Mouse (Mus musculus): Measurements from ENCODE around the gene Rnf115. TPM values are rescaled to one million over a fixed set of nuclear protein-coding genes. Genes with fewer than 3 reads are reported as not detected.
"Not testable (repeated sequence)": the region's sequence is repeated elsewhere in the genome, so short reads cannot be mapped to it uniquely, and the experiment has no call there.

The Rnf115 gene
- polyA plus RNA-seq (2014; fragmentation: Nextera tagmentation; extraction: Ambion mirVana) = 44.6 and 47.2 TPM in 2 replicates

GRCm38 (mm10) chr3:96727343-96727827 is at the start of gene Rnf115, which contains the start of gene Polr3c:
Gene Rnf115, plus strand, starts transcription at chr3:96727664.
Gene Polr3c, minus strand, starts transcription at chr3:96727628.
- Histone ChIP-seq H3K4me3 (ENCODE audit: low read depth, low read length) (peak within 1 kb of the TSS; percentile 86), H3K9ac (ENCODE audit: low read length) (peak within 1 kb of the TSS; percentile 83), H3K27ac (ENCODE audit: low read depth) (peak within 1 kb of the TSS; percentile 73), H3K4me2 (ENCODE audit: low read length) (peak within 1 kb of the TSS; percentile 81), H3K4me1 (replicated peaks; ENCODE audit: control insufficient read depth, insufficient read depth, low read length) (peaks cover 23% of the 10 kb centered on the region), H3K9me3 (ENCODE audit: control insufficient read depth, low read length) (no peaks in the 10 kb centered on the region), H3K27me3 (replicated peaks; ENCODE audit: control insufficient read depth, insufficient read depth, low read length) (no peaks in the 10 kb centered on the region), H3K36me3 (ENCODE audit: control insufficient read depth, insufficient read depth, low read length) (peaks cover 19% of the 10 kb centered on the region)
- peak; percentile 98 for ATAC-seq (replicated peaks; ENCODE audit: low FRiP score, low TSS enrichment, low read depth)
- under 1% methylated on average over 38 of the region's 52 CpGs for WGBS
- peak; percentile 99 for DNase-seq (ENCODE audit: low spot score)

GRCm38 (mm10) chr3:96678456-96678855 is 49.0 kb upstream of the Rnf115 start:
- Histone ChIP-seq H3K9ac (ENCODE audit: low read length) (no peak overlapping the region), H3K27me3 (replicated peaks; ENCODE audit: control insufficient read depth, insufficient read depth, low read length) (no peaks in the 10 kb centered on the region), H3K27ac (ENCODE audit: low read depth) (no peak overlapping the region), H3K36me3 (ENCODE audit: control insufficient read depth, insufficient read depth, low read length) (no peaks in the 10 kb centered on the region), H3K9me3 (ENCODE audit: control insufficient read depth, low read length) (no peaks in the 10 kb centered on the region), H3K4me3 (ENCODE audit: low read depth, low read length) (no peak overlapping the region), H3K4me1 (replicated peaks; ENCODE audit: control insufficient read depth, insufficient read depth, low read length) (peaks cover 11% of the 10 kb centered on the region; the same call in 1 of the 2 replicates), H3K4me2 (ENCODE audit: low read length) (no peak overlapping the region)
- ATAC-seq (replicated peaks; ENCODE audit: low FRiP score, low TSS enrichment, low read depth) (no peak), DNase-seq (ENCODE audit: low spot score) (no peak)
- WGBS = 62% methylated on average over 7 of the region's 7 CpGs

DNA sequence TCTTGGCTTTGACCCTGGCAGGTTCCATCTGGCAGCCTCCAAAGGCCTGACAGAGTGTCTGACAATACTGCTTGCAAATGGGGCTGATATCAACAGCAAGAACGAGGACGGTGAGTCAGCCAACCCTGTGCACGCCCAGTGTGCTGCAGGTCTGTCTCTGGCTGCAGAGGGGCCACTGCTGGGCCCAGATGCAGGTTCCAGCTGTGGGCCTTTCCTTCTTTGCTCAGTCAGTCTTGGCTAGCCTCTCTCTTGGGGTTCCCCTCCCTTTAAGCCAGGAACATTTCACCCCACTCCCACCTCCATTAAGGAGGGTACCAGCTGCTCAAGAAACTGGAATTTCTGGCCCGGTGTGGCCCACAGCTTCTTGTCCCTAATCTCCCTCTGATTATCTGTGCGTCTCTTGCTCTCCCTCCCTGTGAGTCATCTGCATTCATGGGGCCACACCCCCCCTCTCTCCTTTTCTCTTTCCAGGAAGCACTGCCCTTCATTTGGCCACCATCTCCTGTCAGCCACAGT is 48.2 kb upstream of the Rnf115 start:
- no peak overlapping the region for H3K27ac ChIP-seq (ENCODE audit: low read depth)
- H3K4me3 ChIP-seq (ENCODE audit: low read depth, low read length) = no peak overlapping the region
- H3K27me3 ChIP-seq (replicated peaks; ENCODE audit: control insufficient read depth, insufficient read depth, low read length) = 0 out of 2 replicates have a peak, but pooled peaks cover 2% of the 10 kb centered on the region
- WGBS = 22% methylated on average over 5 of the region's 5 CpGs
- no peaks in the 10 kb centered on the region for H3K36me3 ChIP-seq (ENCODE audit: control insufficient read depth, insufficient read depth, low read length)
- ATAC-seq (replicated peaks; ENCODE audit: low FRiP score, low TSS enrichment, low read depth) (peak; percentile 60; the same call in 1 of the 2 replicates), DNase-seq (ENCODE audit: low spot score) (no peak)
- H3K9ac ChIP-seq (ENCODE audit: low read length) = no peak overlapping the region
- H3K9me3 ChIP-seq (ENCODE audit: control insufficient read depth, low read length) = no peaks in the 10 kb centered on the region
- peaks cover 10% of the 10 kb centered on the region; the same call in 1 of the 2 replicates for H3K4me1 ChIP-seq (replicated peaks; ENCODE audit: control insufficient read depth, insufficient read depth, low read length)
- H3K4me2 ChIP-seq (ENCODE audit: low read length) = no peak overlapping the region

GRCm38 (mm10) chr3:96680269-96680956 is 47.1 kb upstream of the Rnf115 start:
- H3K36me3 ChIP-seq (ENCODE audit: control insufficient read depth, insufficient read depth, low read length) = no peaks in the 10 kb centered on the region
- H3K4me3 ChIP-seq (ENCODE audit: low read depth, low read length) = no peak overlapping the region
- 0 out of 2 replicates have a peak, but pooled peaks cover 8% of the 10 kb centered on the region for H3K27me3 ChIP-seq (replicated peaks; ENCODE audit: control insufficient read depth, insufficient read depth, low read length)
- no peak overlapping the region for H3K27ac ChIP-seq (ENCODE audit: low read depth)
- H3K9ac ChIP-seq (ENCODE audit: low read length) = no peak overlapping the region
- 22% methylated on average over 12 of the region's 12 CpGs for WGBS
- H3K9me3 ChIP-seq (ENCODE audit: control insufficient read depth, low read length) = no peaks in the 10 kb centered on the region
- H3K4me1 ChIP-seq (replicated peaks; ENCODE audit: control insufficient read depth, insufficient read depth, low read length) = peaks cover 4% of the 10 kb centered on the region; the same call in 1 of the 2 replicates
- no peak for DNase-seq (ENCODE audit: low spot score)
- no peak overlapping the region for H3K4me2 ChIP-seq (ENCODE audit: low read length)
- no peak for ATAC-seq (replicated peaks; ENCODE audit: low FRiP score, low TSS enrichment, low read depth)

DNA sequence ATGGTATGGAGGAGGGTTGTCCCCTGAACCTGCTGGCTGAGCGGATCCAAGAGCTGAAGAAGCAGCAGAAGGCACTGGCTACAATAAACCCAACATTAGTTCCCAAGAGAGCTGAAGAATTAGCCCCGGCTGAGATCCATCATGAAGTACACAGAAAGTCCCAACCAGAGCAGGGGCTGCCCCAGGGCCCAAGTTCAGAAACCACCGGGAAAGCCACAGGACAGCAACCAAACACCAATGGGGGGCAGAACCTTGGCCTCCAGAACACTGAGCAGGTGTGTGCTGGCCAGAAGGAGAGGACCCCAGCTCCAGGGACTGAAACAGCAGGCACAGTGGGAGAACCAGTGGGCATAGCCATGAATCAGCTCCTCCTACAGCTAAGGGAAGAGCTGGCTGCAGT is 44.0 kb upstream of the Rnf115 start:
- ATAC-seq (replicated peaks; ENCODE audit: low FRiP score, low TSS enrichment, low read depth) = no peak
- no peaks in the 10 kb centered on the region for H3K9me3 ChIP-seq (ENCODE audit: control insufficient read depth, low read length)
- no peaks in the 10 kb centered on the region for H3K36me3 ChIP-seq (ENCODE audit: control insufficient read depth, insufficient read depth, low read length)
- H3K4me1 ChIP-seq (replicated peaks; ENCODE audit: control insufficient read depth, insufficient read depth, low read length) = no peaks in the 10 kb centered on the region
- H3K27me3 ChIP-seq (replicated peaks; ENCODE audit: control insufficient read depth, insufficient read depth, low read length) = 0 out of 2 replicates have a peak, but pooled peaks cover 14% of the 10 kb centered on the region
- no peak overlapping the region for H3K4me2 ChIP-seq (ENCODE audit: low read length)
- H3K9ac ChIP-seq (ENCODE audit: low read length) = no peak overlapping the region
- no peak overlapping the region for H3K27ac ChIP-seq (ENCODE audit: low read depth)
- DNase-seq (ENCODE audit: low spot score) = no peak
- H3K4me3 ChIP-seq (ENCODE audit: low read depth, low read length) = no peak overlapping the region
- 83% methylated on average over 3 of the region's 3 CpGs for WGBS

- WGBS = 44% methylated on average over 17 of the region's 17 CpGs
- Histone ChIP-seq H3K4me3 (ENCODE audit: low read depth, low read length) (peak overlapping the region; percentile 18), H3K27ac (ENCODE audit: low read depth) (no peak overlapping the region), H3K9ac (ENCODE audit: low read length) (peak overlapping the region; percentile 4; the same call in 1 of the 2 replicates), H3K4me1 (replicated peaks; ENCODE audit: control insufficient read depth, insufficient read depth, low read length) (no peaks in the 10 kb centered on the region), H3K9me3 (ENCODE audit: control insufficient read depth, low read length) (no peaks in the 10 kb centered on the region), H3K4me2 (ENCODE audit: low read length) (peak overlapping the region; percentile 46), H3K27me3 (replicated peaks; ENCODE audit: control insufficient read depth, insufficient read depth, low read length) (0 out of 2 replicates have a peak, but pooled peaks cover 14% of the 10 kb centered on the region), H3K36me3 (ENCODE audit: control insufficient read depth, insufficient read depth, low read length) (no peaks in the 10 kb centered on the region)
- DNase-seq (ENCODE audit: low spot score) = no peak
- ATAC-seq (replicated peaks; ENCODE audit: low FRiP score, low TSS enrichment, low read depth) = no peak
Observed at GRCm38 (mm10) chr3:96684151-96684821, 43.2 kb upstream of the Rnf115 start.

DNA sequence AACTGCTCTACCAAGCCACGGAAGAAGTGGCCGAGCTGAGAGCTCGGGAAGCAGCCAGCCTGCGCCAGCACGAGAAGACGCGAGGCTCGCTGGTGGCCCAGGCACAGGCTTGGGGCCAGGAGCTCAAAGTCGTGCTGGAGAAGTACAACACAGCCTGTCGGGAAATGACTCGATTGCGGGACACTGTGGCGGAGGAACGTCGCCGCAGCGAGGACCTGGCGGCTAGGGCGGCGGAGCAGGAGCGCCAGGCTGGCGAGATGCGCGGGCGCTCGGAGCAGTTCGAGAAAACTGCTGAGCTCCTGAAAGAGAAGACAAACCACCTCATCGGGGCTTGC is 42.7 kb upstream of the Rnf115 start:
- no peak for DNase-seq (ENCODE audit: low spot score)
- Histone ChIP-seq H3K27me3 (replicated peaks; ENCODE audit: control insufficient read depth, insufficient read depth, low read length) (0 out of 2 replicates have a peak, but pooled peaks cover 14% of the 10 kb centered on the region), H3K9me3 (ENCODE audit: control insufficient read depth, low read length) (no peaks in the 10 kb centered on the region), H3K9ac (ENCODE audit: low read length) (peak overlapping the region; percentile 4; the same call in 1 of the 2 replicates), H3K4me1 (replicated peaks; ENCODE audit: control insufficient read depth, insufficient read depth, low read length) (no peaks in the 10 kb centered on the region), H3K27ac (ENCODE audit: low read depth) (no peak overlapping the region), H3K4me2 (ENCODE audit: low read length) (peak overlapping the region; percentile 46), H3K36me3 (ENCODE audit: control insufficient read depth, insufficient read depth, low read length) (no peaks in the 10 kb centered on the region), H3K4me3 (ENCODE audit: low read depth, low read length) (peak overlapping the region; percentile 18)
- 23% methylated on average over 28 of the region's 28 CpGs for WGBS
- ATAC-seq (replicated peaks; ENCODE audit: low FRiP score, low TSS enrichment, low read depth) = no peak

DNA sequence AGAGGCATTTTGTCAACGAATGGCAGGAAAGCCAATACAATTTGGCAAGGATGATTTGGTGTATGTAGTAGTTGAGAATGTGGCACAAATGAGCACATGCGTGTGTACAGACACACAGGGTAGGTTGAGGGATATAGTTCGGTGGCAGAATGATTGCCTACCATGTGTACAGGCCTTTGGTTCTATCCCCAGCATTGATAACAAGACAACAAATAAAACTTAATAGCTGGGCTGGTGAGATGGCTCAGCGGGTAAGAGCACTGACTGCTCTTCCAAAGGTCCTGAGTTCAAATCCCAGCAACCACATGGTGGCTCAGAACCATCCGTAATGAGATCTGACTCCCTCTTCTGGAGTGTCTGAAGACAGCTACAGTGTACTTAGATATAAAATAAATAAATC is 41.4 kb upstream of the Rnf115 start:
- H3K27ac ChIP-seq (ENCODE audit: low read depth); H3K4me2 ChIP-seq (ENCODE audit: low read length); H3K9ac ChIP-seq (ENCODE audit: low read length); ATAC-seq (replicated peaks; ENCODE audit: low FRiP score, low TSS enrichment, low read depth); H3K4me1 ChIP-seq (replicated peaks; ENCODE audit: control insufficient read depth, insufficient read depth, low read length); H3K36me3 ChIP-seq (ENCODE audit: control insufficient read depth, insufficient read depth, low read length); DNase-seq (ENCODE audit: low spot score); H3K4me3 ChIP-seq (ENCODE audit: low read depth, low read length); H3K9me3 ChIP-seq (ENCODE audit: control insufficient read depth, low read length): not testable (repeated sequence)
- 89% methylated on average over 5 of the region's 5 CpGs for WGBS
- 0 out of 2 replicates have a peak, but pooled peaks cover 14% of the 10 kb centered on the region for H3K27me3 ChIP-seq (replicated peaks; ENCODE audit: control insufficient read depth, insufficient read depth, low read length)
